Mouse (Mus musculus) liver, embryonic 15.5 days (tissue): ENCODE data around the gene Tmem86a. TPM values are rescaled to one million over a fixed set of nuclear protein-coding genes. Genes with fewer than 3 reads are reported as not detected.

Experiments used
- ATAC-seq: fragments of 200-750 bp; cut with Nextera tagmentation; 2 replicates; pipeline ENCODE4 v1.8.0; 2017; ENCODE audit warnings: moderate number of reproducible peaks, mild to moderate bottlenecking, moderate library complexity; ENCODE audit not compliant: insufficient read depth
- H3K27ac ChIP-seq: fragments of 300-500 bp; sonication (generic); replicated peaks from 2 replicates; pipeline ENCODE4 v1.5.1; 2015; ENCODE audit warnings: mild to moderate bottlenecking, inconsistent platforms
- H3K27me3 ChIP-seq: fragments of 300-500 bp; sonication (generic); 2 replicates; pipeline ENCODE4 v1.6.1; 2015; ENCODE audit warnings: mild to moderate bottlenecking, inconsistent platforms
- H3K36me3 ChIP-seq: fragments of 300-500 bp; sonication (generic); replicated peaks from 2 replicates; pipeline ENCODE4 v1.6.1; 2015; ENCODE audit warnings: moderate library complexity, mild to moderate bottlenecking, inconsistent platforms
- H3K4me1 ChIP-seq: fragments of 300-500 bp; sonication (generic); replicated peaks from 2 replicates; pipeline ENCODE4 v1.6.1; 2015; ENCODE audit warnings: inconsistent platforms
- H3K4me2 ChIP-seq: fragments of 300-500 bp; sonication (generic); 2 replicates; pipeline ENCODE4 v1.6.1; 2015; ENCODE audit warnings: moderate library complexity, mild to moderate bottlenecking, inconsistent platforms
- H3K4me3 ChIP-seq: fragments of 300-500 bp; sonication (generic); replicated peaks from 2 replicates; pipeline ENCODE4 v1.5.1; 2015; ENCODE audit warnings: mild to moderate bottlenecking, inconsistent platforms
- H3K9ac ChIP-seq: fragments of 300-500 bp; sonication (generic); 2 replicates; pipeline ENCODE4 v1.6.1; 2015; ENCODE audit warnings: moderate library complexity, mild to moderate bottlenecking, inconsistent platforms
- H3K9me3 ChIP-seq: fragments of 300-500 bp; sonication (generic); replicated peaks from 2 replicates; pipeline ENCODE4 v1.6.1; 2016; ENCODE audit warnings: inconsistent platforms
- WGBS: fragments of 180-500 bp; shearing (Covaris S2); methylation state at CpG from one replicate; pipeline ENCODE4 v1.1.7; 2015; ENCODE audit warnings: mixed read lengths; ENCODE audit not compliant: insufficient replicate concordance; 5-methylcytosine and 5-hydroxymethylcytosine counted together
- polyA plus RNA-seq: library from polyadenylated mRNA; unstranded; fragments of >200 nt; fragmentation: Nextera tagmentation; extraction: Ambion mirVana; gene quantifications from 2 replicates; pipeline ENCODE4 v1.2.1, GENCODE M21; 2015

The Tmem86a gene
- polyA plus RNA-seq, 1 experiment from 2014 or later = 24.7 TPM

- 83% methylated on average over 1 of the region's 1 CpGs for WGBS
- H3K27ac ChIP-seq = no peak overlapping the region
- no peaks in the 10 kb centered on the region for H3K36me3 ChIP-seq
- H3K27me3 ChIP-seq = 0 out of 2 replicates have a peak, but pooled peaks cover 5% of the 10 kb centered on the region
- H3K4me2 ChIP-seq = no peak overlapping the region
- no peak overlapping the region for H3K4me3 ChIP-seq
- H3K9ac ChIP-seq = no peak overlapping the region
- H3K9me3 ChIP-seq = no peaks in the 10 kb centered on the region
- no peaks in the 10 kb centered on the region for H3K4me1 ChIP-seq
- no peak for ATAC-seq
These were observed 22.9 kb upstream of the Tmem86a start for GRCm38 (mm10) chr7:47027520-47027919.

GRCm38 (mm10) chr7:47030517-47031193 lies 19.7 kb upstream of the Tmem86a start:
- H3K4me2 ChIP-seq = no peak overlapping the region
- H3K27ac ChIP-seq = no peak overlapping the region
- H3K4me1 ChIP-seq = no peaks in the 10 kb centered on the region; the same call in 1 of the 2 replicates
- ATAC-seq = no peak
- no peaks in the 10 kb centered on the region for H3K27me3 ChIP-seq
- H3K9me3 ChIP-seq = no peaks in the 10 kb centered on the region
- no peaks in the 10 kb centered on the region for H3K36me3 ChIP-seq
- no peak overlapping the region for H3K9ac ChIP-seq
- H3K4me3 ChIP-seq = no peak overlapping the region
- 74% methylated on average over 9 of the region's 9 CpGs for WGBS

DNA sequence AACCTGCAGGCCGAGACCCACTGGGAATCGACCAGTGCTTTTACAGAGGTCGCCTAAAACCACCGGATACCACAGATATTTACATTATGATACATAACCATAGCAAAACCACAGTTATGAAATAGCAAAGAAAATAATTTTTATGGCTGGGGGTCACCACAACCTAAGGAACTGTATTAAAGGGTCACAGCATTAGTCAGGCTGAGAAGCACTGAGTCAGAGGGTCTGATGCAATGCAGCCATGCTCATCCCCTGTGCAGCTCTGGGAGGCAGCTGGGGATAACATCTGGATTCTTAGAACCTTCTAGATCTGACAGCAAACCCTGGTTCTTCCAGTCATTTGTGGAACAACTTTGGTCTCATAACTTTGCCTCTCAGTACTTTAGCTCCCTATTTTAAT lies 19.0 kb upstream of the Tmem86a start:
- WGBS = 59% methylated on average over 4 of the region's 4 CpGs
- no peak overlapping the region for H3K4me3 ChIP-seq
- no peaks in the 10 kb centered on the region for H3K27me3 ChIP-seq
- H3K4me2 ChIP-seq = no peak overlapping the region
- no peak for ATAC-seq
- no peaks in the 10 kb centered on the region; the same call in 1 of the 2 replicates for H3K4me1 ChIP-seq
- no peaks in the 10 kb centered on the region for H3K36me3 ChIP-seq
- H3K9ac ChIP-seq = no peak overlapping the region
- no peak overlapping the region for H3K27ac ChIP-seq
- H3K9me3 ChIP-seq = no peaks in the 10 kb centered on the region

- WGBS = 58% methylated on average over 4 of the region's 4 CpGs
- Histone ChIP-seq H3K4me1 (no peaks in the 10 kb centered on the region; the same call in 1 of the 2 replicates), H3K27me3 (no peaks in the 10 kb centered on the region), H3K27ac (no peak overlapping the region), H3K9me3 (no peaks in the 10 kb centered on the region), H3K36me3 (no peaks in the 10 kb centered on the region), H3K4me3 (no peak overlapping the region), H3K4me2 (no peak overlapping the region), H3K9ac (no peak overlapping the region)
- no peak for ATAC-seq
These were observed 15.5 kb upstream of the Tmem86a start for GRCm38 (mm10) chr7:47034785-47035384.

DNA sequence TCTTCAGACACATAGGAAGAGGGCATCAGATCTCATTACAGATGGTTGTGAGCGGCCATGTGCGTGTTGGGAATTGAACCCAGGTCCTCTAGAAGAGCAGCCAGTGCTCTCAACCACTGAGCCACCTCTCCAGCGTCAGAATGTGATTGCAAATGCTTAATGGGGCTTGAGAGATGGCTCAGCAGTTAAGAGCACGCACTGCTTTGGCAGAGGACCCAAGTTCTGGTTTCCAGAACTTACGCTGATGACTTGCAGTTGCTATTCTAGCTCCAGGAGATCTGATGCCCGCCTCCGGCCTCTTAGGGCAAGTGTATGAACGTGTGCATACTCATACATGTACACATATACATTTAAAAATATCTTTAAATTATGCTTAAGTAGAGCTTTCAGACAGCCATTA lies 15.0 kb upstream of the Tmem86a start:
- no peaks in the 10 kb centered on the region for H3K36me3 ChIP-seq
- H3K4me1 ChIP-seq = no peaks in the 10 kb centered on the region; the same call in 1 of the 2 replicates
- 56% methylated on average over 8 of the region's 8 CpGs for whole genome bisulfite sequencing
- no peak overlapping the region for H3K4me2 ChIP-seq
- ATAC-seq = no peak
- no peak overlapping the region for H3K9ac ChIP-seq
- no peaks in the 10 kb centered on the region for H3K9me3 ChIP-seq
- H3K27ac ChIP-seq = no peak overlapping the region
- H3K27me3 ChIP-seq = no peaks in the 10 kb centered on the region
- H3K4me3 ChIP-seq = no peak overlapping the region

DNA sequence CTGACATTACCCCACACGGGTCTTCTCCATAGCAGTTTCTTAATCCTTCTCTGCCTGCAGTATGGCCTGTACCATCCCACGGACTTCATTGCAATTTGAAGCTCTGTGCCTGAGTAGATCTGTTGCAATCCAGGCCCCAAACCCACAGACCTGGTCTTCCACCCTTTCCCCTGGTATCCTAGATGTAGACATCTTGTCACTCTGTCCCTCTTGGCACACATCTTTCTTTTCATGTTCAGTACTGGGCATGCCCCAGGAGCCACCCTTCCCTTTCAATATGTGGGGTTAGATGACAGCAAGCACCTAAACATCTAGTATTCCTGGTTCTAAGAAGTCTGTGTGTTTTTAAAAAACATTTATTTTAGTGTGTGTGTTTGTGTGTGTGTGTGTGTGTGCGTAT lies 8.7 kb upstream of the Tmem86a start:
- Histone ChIP-seq H3K4me3 (no peak overlapping the region), H3K9me3 (no peaks in the 10 kb centered on the region), H3K4me1 (peaks cover 12% of the 10 kb centered on the region; the same call in 1 of the 2 replicates), H3K9ac (no peak overlapping the region), H3K27ac (no peak overlapping the region), H3K36me3 (no peaks in the 10 kb centered on the region), H3K27me3 (no peaks in the 10 kb centered on the region), H3K4me2 (no peak overlapping the region)
- ATAC-seq = no peak
- WGBS = 56% methylated on average over 3 of the region's 3 CpGs

DNA sequence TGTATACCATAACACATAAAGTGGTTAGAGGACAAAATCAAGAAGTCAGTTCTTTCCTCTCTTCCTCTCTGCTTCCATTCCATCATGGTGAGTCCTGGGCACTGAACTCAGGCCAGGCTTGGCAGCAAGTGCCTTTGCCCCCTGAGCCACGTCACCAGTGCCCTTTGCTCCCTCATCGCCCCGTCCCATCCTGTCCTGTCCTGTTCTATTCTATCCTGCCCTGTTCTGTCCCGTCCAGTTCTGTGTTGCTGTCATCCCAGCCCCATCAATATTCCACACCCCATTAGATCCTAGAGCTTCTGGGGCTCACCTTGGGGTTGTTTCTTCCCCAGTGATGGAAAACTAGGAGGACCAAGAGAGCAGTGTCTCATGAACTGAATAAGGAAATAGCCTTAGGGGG lies 8.3 kb upstream of the Tmem86a start:
- no peak overlapping the region for H3K4me3 ChIP-seq
- no peaks in the 10 kb centered on the region for H3K27me3 ChIP-seq
- H3K4me2 ChIP-seq = no peak overlapping the region
- WGBS = 56% methylated on average over 4 of the region's 4 CpGs
- 0 out of 2 replicates have a peak overlapping the region, but pooled peaks have one; percentile 19 for H3K27ac ChIP-seq
- H3K9ac ChIP-seq = no peak overlapping the region
- no peaks in the 10 kb centered on the region for H3K36me3 ChIP-seq
- H3K9me3 ChIP-seq = no peaks in the 10 kb centered on the region
- no peak for ATAC-seq
- H3K4me1 ChIP-seq = peaks cover 12% of the 10 kb centered on the region; the same call in 1 of the 2 replicates

DNA sequence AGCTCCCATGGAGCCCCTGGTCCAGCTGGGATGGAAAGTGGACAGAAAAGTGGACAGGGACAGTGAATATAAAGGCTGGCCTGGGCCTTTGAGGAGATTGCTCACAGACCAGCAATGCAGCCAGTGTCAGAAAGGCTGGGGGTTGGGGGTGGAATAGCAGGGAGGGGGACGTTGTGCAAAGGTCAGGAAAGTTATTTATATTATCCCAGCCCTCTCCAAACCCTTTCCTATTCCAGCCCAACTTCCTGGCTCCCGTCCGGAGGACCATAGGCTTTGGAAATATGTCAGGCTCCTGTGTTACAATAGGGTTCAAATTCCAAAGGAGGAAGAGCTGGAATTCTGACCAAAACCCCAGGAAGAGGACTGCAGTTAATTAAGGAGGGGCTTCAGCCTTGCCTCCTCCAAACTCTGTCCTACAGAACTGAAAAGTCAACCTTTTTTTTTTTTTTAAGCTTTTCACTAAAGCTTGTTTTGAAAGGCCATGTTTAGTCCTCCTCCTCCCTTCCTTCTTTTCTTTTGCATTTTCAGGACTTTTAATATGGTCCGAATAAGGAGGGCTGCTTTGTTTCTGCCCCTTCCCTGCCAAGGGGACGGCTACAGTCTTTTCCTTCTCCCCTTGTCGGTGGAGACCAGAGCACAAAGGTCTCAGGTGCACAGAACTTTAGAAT lies 7.4 kb upstream of the Tmem86a start:
- Histone ChIP-seq H3K9ac (no peak overlapping the region), H3K4me1 (peaks cover 12% of the 10 kb centered on the region; the same call in 1 of the 2 replicates), H3K27ac (peak overlapping the region; percentile 71), H3K9me3 (no peaks in the 10 kb centered on the region), H3K27me3 (no peaks in the 10 kb centered on the region), H3K4me2 (no peak overlapping the region), H3K36me3 (no peaks in the 10 kb centered on the region), H3K4me3 (no peak overlapping the region)
- 32% methylated on average over 6 of the region's 6 CpGs for WGBS
- peak; percentile 67 for ATAC-seq

DNA sequence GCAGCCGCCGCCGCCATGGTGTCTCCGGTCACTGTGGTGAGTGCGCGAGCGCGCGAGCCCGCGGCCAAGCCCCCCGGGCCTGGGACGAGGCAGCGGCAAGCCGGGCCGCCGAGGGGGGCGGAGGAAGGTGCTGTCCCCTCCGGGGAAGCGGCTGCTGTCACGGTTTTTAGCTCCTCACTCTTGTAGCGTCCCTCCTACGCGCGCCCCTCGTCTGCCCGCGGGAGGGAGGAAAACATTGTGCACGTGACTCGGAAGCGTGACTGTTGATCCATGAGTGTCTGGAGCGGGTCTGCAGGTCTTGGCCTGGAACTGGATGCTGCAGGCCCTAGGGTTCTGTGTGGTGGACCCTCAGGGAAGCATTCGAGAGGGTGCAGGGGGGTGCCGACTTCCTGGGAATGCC lies 365 bp downstream of the Tmem86a start:
- Histone ChIP-seq H3K4me3 (peak overlapping the region; percentile 70), H3K27me3 (peaks cover 12% of the 10 kb centered on the region), H3K9me3 (no peaks in the 10 kb centered on the region), H3K36me3 (0 out of 2 replicates have a peak, but pooled peaks cover 3% of the 10 kb centered on the region), H3K4me2 (peak overlapping the region; percentile 94), H3K4me1 (peaks cover 39% of the 10 kb centered on the region), H3K27ac (peak overlapping the region; percentile 86), H3K9ac (peak overlapping the region; percentile 61)
- under 1% methylated on average over 33 of the region's 34 CpGs for WGBS
- peak; percentile 35 for ATAC-seq

- H3K9ac ChIP-seq = no peak overlapping the region
- WGBS = 0% methylated on average over 1 of the region's 2 CpGs
- 0 out of 2 replicates have a peak, but pooled peaks cover 3% of the 10 kb centered on the region for H3K36me3 ChIP-seq
- H3K4me3 ChIP-seq = peak overlapping the region; percentile 70
- H3K4me1 ChIP-seq = peaks cover 41% of the 10 kb centered on the region
- H3K9me3 ChIP-seq = no peaks in the 10 kb centered on the region
- peak overlapping the region; percentile 86 for H3K27ac ChIP-seq
- H3K27me3 ChIP-seq = peaks cover 12% of the 10 kb centered on the region
- ATAC-seq = peak; percentile 40
- H3K4me2 ChIP-seq = peak overlapping the region; percentile 94
These were observed 1.2 kb downstream of the Tmem86a start for GRCm38 (mm10) chr7:47051404-47052151.
